Mouse (Mus musculus) forelimb bud, embryonic 11.5 days (tissue): ENCODE data around the gene Sac3d1.
A peak's percentile ranks its signal among the peaks of the same experiment; 100 is the strongest.
"Not testable (repeated sequence)": the region's sequence is repeated elsewhere in the genome, so short reads cannot be mapped to it uniquely, and the experiment has no call there.

Experiments used
- DNase-seq: peaks from one replicate; pipeline ENCODE4 v3.0.0-alpha.2; 2012; ENCODE audit warnings: low read depth, low spot score

The Sac3d1 gene

GRCm38 (mm10) chr19:6117986-6118676 lies at the start of gene Sac3d1:
Gene Sac3d1 (minus strand): TSS chr19:6118650.
- DNase-seq = peak; percentile 94

GRCm38 (mm10) chr19:6166750-6167149 lies 48.3 kb upstream of the Sac3d1 start:
- DNase-seq = no peak

GRCm38 (mm10) chr19:6163872-6164547 lies 45.6 kb upstream of the Sac3d1 start:
- no peak for DNase-seq

- no peak for DNase-seq
These were observed 38.8 kb upstream of the Sac3d1 start for GRCm38 (mm10) chr19:6157220-6157619.

GRCm38 (mm10) chr19:6156372-6156771 lies 37.9 kb upstream of the Sac3d1 start:
- no peak for DNase-seq

- DNase-seq = no peak
These were observed 36.7 kb upstream of the Sac3d1 start for GRCm38 (mm10) chr19:6155174-6155573.

GRCm38 (mm10) chr19:6144842-6145241 lies 26.4 kb upstream of the Sac3d1 start:
- no peak for DNase-seq

GRCm38 (mm10) chr19:6141394-6141749 lies 22.9 kb upstream of the Sac3d1 start, which contains the start of gene Arl2:
Gene Arl2 (minus strand): TSS chr19:6141548.
- DNase-seq = peak; percentile 92

- DNase-seq = peak; percentile 97
These were observed 22.4 kb upstream of the Sac3d1 start, which contains the start of gene Batf2 for GRCm38 (mm10) chr19:6140678-6141393. Gene Batf2 (plus strand): TSS chr19:6140983.

GRCm38 (mm10) chr19:6140374-6140677 lies 21.9 kb upstream of the Sac3d1 start:
- DNase-seq = no peak

GRCm38 (mm10) chr19:6139701-6140100 lies 21.3 kb upstream of the Sac3d1 start:
- DNase-seq = no peak

GRCm38 (mm10) chr19:6136397-6136796 lies 17.9 kb upstream of the Sac3d1 start:
- DNase-seq = no peak

GRCm38 (mm10) chr19:6133197-6133596 lies 14.7 kb upstream of the Sac3d1 start:
- not testable (repeated sequence) for DNase-seq

GRCm38 (mm10) chr19:6132171-6132827 lies 13.8 kb upstream of the Sac3d1 start:
- DNase-seq = no peak

- DNase-seq = not testable (repeated sequence)
These were observed 12.1 kb upstream of the Sac3d1 start for GRCm38 (mm10) chr19:6130414-6131128.

GRCm38 (mm10) chr19:6127760-6128341 lies 9.4 kb upstream of the Sac3d1 start, which contains the start of gene Snx15:
Gene Snx15 (minus strand): TSS chr19:6128304.
- DNase-seq = peak; percentile 95

GRCm38 (mm10) chr19:6126789-6127580 lies 8.5 kb upstream of the Sac3d1 start:
- no peak for DNase-seq

- DNase-seq = peak; percentile 63
These were observed 7.8 kb upstream of the Sac3d1 start for GRCm38 (mm10) chr19:6126289-6126688.

- no peak for DNase-seq
These were observed 6.4 kb upstream of the Sac3d1 start for GRCm38 (mm10) chr19:6124898-6125297.

- DNase-seq = peak; percentile 28
These were observed 4.9 kb upstream of the Sac3d1 start for GRCm38 (mm10) chr19:6123330-6123729.
